Mouse (Mus musculus) ES-Bruce4 (cell line): ENCODE data around the gene Pde1c. TPM values are rescaled to one million over a fixed set of nuclear protein-coding genes. Genes with fewer than 3 reads are reported as not detected.

Experiments used
- H3K27ac ChIP-seq: 2 replicates; pipeline ENCODE4 v1.5.1; 2012; ENCODE audit warnings: low read length, inconsistent platforms; ENCODE audit not compliant: insufficient read depth
- H3K27me3 ChIP-seq: 2 replicates; pipeline ENCODE4 v1.6.1; 2012; ENCODE audit warnings: mild to moderate bottlenecking, low read length, inconsistent platforms; ENCODE audit not compliant: control insufficient read depth, poor library complexity, insufficient read depth, severe bottlenecking
- H3K36me3 ChIP-seq: 2 replicates; pipeline ENCODE4 v1.6.1; 2012; ENCODE audit warnings: inconsistent platforms, mild to moderate bottlenecking, low read length, moderate library complexity; ENCODE audit not compliant: control insufficient read depth, poor library complexity, insufficient read depth, severe bottlenecking
- H3K4me1 ChIP-seq: one replicate; pipeline ENCODE4 v1.8.1; 2011; ENCODE audit warnings: low read length; ENCODE audit not compliant: control insufficient read depth, insufficient read depth
- H3K4me3 ChIP-seq: 2 replicates; pipeline ENCODE4 v1.5.1; 2011; ENCODE audit warnings: low read depth, mild to moderate bottlenecking, low read length
- H3K9ac ChIP-seq: 2 replicates; pipeline ENCODE4 v1.6.1; 2012; ENCODE audit warnings: low read depth, mild to moderate bottlenecking, inconsistent platforms; ENCODE audit not compliant: poor library complexity, severe bottlenecking
- H3K9me3 ChIP-seq: replicated peaks from 2 replicates; pipeline ENCODE4 v1.6.1; 2012; ENCODE audit warnings: mild to moderate bottlenecking, low read length, inconsistent platforms; ENCODE audit not compliant: control insufficient read depth, poor library complexity, insufficient read depth, severe bottlenecking
- CTCF ChIP-seq: IDR thresholded peaks from one replicate; pipeline ENCODE4 v1.8.1; 2011; ENCODE audit warnings: low read depth, low read length
- EP300 ChIP-seq: IDR thresholded peaks from 2 replicates; pipeline ENCODE4 v1.6.1; 2011; ENCODE audit warnings: low read depth, low read length; ENCODE audit not compliant: insufficient read depth
- POLR2A ChIP-seq: IDR thresholded peaks from one replicate; pipeline ENCODE4 v1.8.1; 2011; ENCODE audit warnings: low read length; ENCODE audit not compliant: insufficient read depth
- polyA plus RNA-seq: library from polyadenylated mRNA; stranded (reverse); fragments of >200 nt; gene quantifications from 2 replicates; pipeline ENCODE4 v1.2.4, GENCODE M21; 2011; ENCODE audit warnings: low read depth; ENCODE audit not compliant: missing spikeins, insufficient read depth, insufficient read length

Gene Pde1c
- polyA plus RNA-seq, 1 experiment = 0.88 TPM

- no peaks in the 10 kb centered on the region for H3K27me3 ChIP-seq
- no peaks in the 10 kb centered on the region for H3K9me3 ChIP-seq
- TF ChIP-seq POLR2A (no peak), EP300 (no peak), CTCF (no peak)
- H3K9ac ChIP-seq = no peak overlapping the region
- H3K4me1 ChIP-seq = no peaks in the 10 kb centered on the region
- no peak overlapping the region for H3K4me3 ChIP-seq
- no peaks in the 10 kb centered on the region for H3K36me3 ChIP-seq
- H3K27ac ChIP-seq = no peak overlapping the region
Measured at GRCm38 (mm10) chr6:56540247-56540646, 28.7 kb downstream of the Pde1c start.

- no peaks in the 10 kb centered on the region for H3K36me3 ChIP-seq
- no peak overlapping the region for H3K4me3 ChIP-seq
Measured at GRCm38 (mm10) chr6:56534653-56535052, 34.2 kb downstream of the Pde1c start.

GRCm38 (mm10) chr6:56532257-56532656 is 36.6 kb downstream of the Pde1c start:
- TF ChIP-seq EP300 (no peak), CTCF (no peak)
- no peaks in the 10 kb centered on the region for H3K9me3 ChIP-seq
- H3K27ac ChIP-seq = no peak overlapping the region
- H3K4me1 ChIP-seq = no peaks in the 10 kb centered on the region
- no peaks in the 10 kb centered on the region for H3K36me3 ChIP-seq
- no peak overlapping the region for H3K4me3 ChIP-seq
- H3K27me3 ChIP-seq = no peaks in the 10 kb centered on the region
- no peak overlapping the region for H3K9ac ChIP-seq

More at GRCm38 (mm10) chr6:56534653-56535052, 34.2 kb downstream of the Pde1c start:
- TF ChIP-seq POLR2A (no peak), EP300 (no peak), CTCF (no peak)
- Histone ChIP-seq H3K9ac (no peak overlapping the region), H3K9me3 (no peaks in the 10 kb centered on the region), H3K4me1 (no peaks in the 10 kb centered on the region), H3K27me3 (no peaks in the 10 kb centered on the region), H3K27ac (no peak overlapping the region)

GRCm38 (mm10) chr6:56523938-56524866 is 44.7 kb downstream of the Pde1c start:
- TF ChIP-seq POLR2A = no peak
- TF ChIP-seq CTCF = no peak
- no peak for TF ChIP-seq EP300
- H3K36me3 ChIP-seq = no peaks in the 10 kb centered on the region
- no peak overlapping the region for H3K27ac ChIP-seq
- no peak overlapping the region for H3K4me3 ChIP-seq
- no peaks in the 10 kb centered on the region for H3K9me3 ChIP-seq
- H3K4me1 ChIP-seq = no peaks in the 10 kb centered on the region
- H3K27me3 ChIP-seq = no peaks in the 10 kb centered on the region; the same call in 1 of the 2 replicates
- no peak overlapping the region for H3K9ac ChIP-seq

- Histone ChIP-seq H3K27me3 (peaks cover 1% of the 10 kb centered on the region; the same call in 1 of the 2 replicates), H3K9ac (no peak overlapping the region), H3K9me3 (no peaks in the 10 kb centered on the region), H3K4me1 (no peaks in the 10 kb centered on the region), H3K27ac (no peak overlapping the region), H3K36me3 (no peaks in the 10 kb centered on the region), H3K4me3 (no peak overlapping the region)
- TF ChIP-seq CTCF (no peak), EP300 (no peak), POLR2A (no peak)
Measured at GRCm38 (mm10) chr6:56489161-56489560, 79.7 kb downstream of the Pde1c start.

GRCm38 (mm10) chr6:56485078-56485477 is 83.8 kb downstream of the Pde1c start:
- H3K27me3 ChIP-seq = no peaks in the 10 kb centered on the region; the same call in 1 of the 2 replicates
- no peaks in the 10 kb centered on the region for H3K36me3 ChIP-seq
- no peak overlapping the region for H3K9ac ChIP-seq
- H3K4me3 ChIP-seq = no peak overlapping the region
- H3K27ac ChIP-seq = no peak overlapping the region
- TF ChIP-seq CTCF = no peak
- TF ChIP-seq EP300 = no peak
- TF ChIP-seq POLR2A = no peak
- H3K4me1 ChIP-seq = no peaks in the 10 kb centered on the region
- H3K9me3 ChIP-seq = no peaks in the 10 kb centered on the region
